Mouse (Mus musculus) neural tube, embryonic 14.5 days (tissue): ENCODE measurements around the gene Clmp. TPM values are rescaled to one million over a fixed set of nuclear protein-coding genes. Genes with fewer than 3 reads are reported as not detected.
"Not testable (repeated sequence)": the region's sequence is repeated elsewhere in the genome, so short reads cannot be mapped to it uniquely, and the experiment has no call there.

Experiments
- ATAC-seq: fragments of 200-750 bp; cut with Nextera tagmentation; 2 replicates; pipeline ENCODE4 v1.8.0; 2017; ENCODE audit warnings: low read depth, mild to moderate bottlenecking, moderate TSS enrichment, moderate library complexity
- H3K27ac ChIP-seq: fragments of 300-500 bp; sonication (generic); 2 replicates; pipeline ENCODE4 v1.5.1; 2014; ENCODE audit warnings: low read depth, mild to moderate bottlenecking, control low read depth, low read length, moderate library complexity, mixed read lengths
- H3K27me3 ChIP-seq: fragments of 300-500 bp; sonication (generic); 2 replicates; pipeline ENCODE4 v1.6.1; 2014; ENCODE audit warnings: low read length; ENCODE audit not compliant: control insufficient read depth, insufficient read depth
- H3K36me3 ChIP-seq: fragments of 300-500 bp; sonication (generic); 2 replicates; pipeline ENCODE4 v1.6.1; 2014; ENCODE audit warnings: low read length, mixed read lengths; ENCODE audit not compliant: control insufficient read depth, insufficient read depth
- H3K4me1 ChIP-seq: fragments of 300-500 bp; sonication (generic); 2 replicates; pipeline ENCODE4 v1.6.1; 2014; ENCODE audit warnings: low read length; ENCODE audit not compliant: control insufficient read depth, insufficient read depth
- H3K4me2 ChIP-seq: fragments of 300-500 bp; sonication (generic); 2 replicates; pipeline ENCODE4 v1.6.1; 2014; ENCODE audit warnings: mild to moderate bottlenecking, low read depth, low read length, control low read depth
- H3K4me3 ChIP-seq: fragments of 300-500 bp; sonication (generic); 2 replicates; pipeline ENCODE4 v1.5.1; 2014; ENCODE audit warnings: low read depth, low read length, control low read depth, mixed read lengths
- H3K9ac ChIP-seq: fragments of 300-500 bp; sonication (generic); replicated peaks from 2 replicates; pipeline ENCODE4 v1.6.1; 2014; ENCODE audit warnings: low read depth, mild to moderate bottlenecking, control low read depth, low read length, mixed read lengths
- H3K9me3 ChIP-seq: fragments of 300-500 bp; sonication (generic); 2 replicates; pipeline ENCODE4 v1.6.1; 2016; ENCODE audit warnings: low read length; ENCODE audit not compliant: control insufficient read depth
- WGBS: fragments of 180-500 bp; shearing (Covaris S2); extraction: QIAGEN DNeasy Blood & Tissue Kit; methylation state at CpG from one replicate; pipeline ENCODE4 v1.1.7; 2014; 5-methylcytosine and 5-hydroxymethylcytosine counted together
- polyA plus RNA-seq: library from polyadenylated mRNA; unstranded; fragments of >200 nt; fragmentation: Nextera tagmentation; extraction: Ambion mirVana; gene quantifications from 2 replicates; pipeline ENCODE4 v1.2.1, GENCODE M21; 2014

Clmp gene
- polyA plus RNA-seq, 1 experiment from 2014 or later = 62.0 TPM

- H3K4me3 ChIP-seq = peak overlapping the region; percentile 15; the same call in 1 of the 2 replicates
- H3K9ac ChIP-seq = peak overlapping the region; percentile 46
- ATAC-seq = peak; percentile 88
- H3K27me3 ChIP-seq = no peaks in the 10 kb centered on the region
- H3K9me3 ChIP-seq = no peaks in the 10 kb centered on the region
- peaks cover 12% of the 10 kb centered on the region for H3K4me1 ChIP-seq
- 28% methylated on average over 12 of the region's 12 CpGs for WGBS
- H3K27ac ChIP-seq = peak overlapping the region; percentile 62
- peak overlapping the region; percentile 46 for H3K4me2 ChIP-seq
- no peaks in the 10 kb centered on the region for H3K36me3 ChIP-seq
Measured at GRCm38 (mm10) chr9:40757105-40757626, 71.4 kb downstream of the Clmp start.

GRCm38 (mm10) chr9:40757685-40758270 lies 72.0 kb downstream of the Clmp start:
- ATAC-seq = peak; percentile 92
- H3K36me3 ChIP-seq = no peaks in the 10 kb centered on the region
- WGBS = 12% methylated on average over 22 of the region's 22 CpGs
- H3K9me3 ChIP-seq = no peaks in the 10 kb centered on the region
- peak overlapping the region; percentile 15; the same call in 1 of the 2 replicates for H3K4me3 ChIP-seq
- H3K9ac ChIP-seq = peak overlapping the region; percentile 46
- H3K27ac ChIP-seq = peak overlapping the region; percentile 62
- peaks cover 12% of the 10 kb centered on the region for H3K4me1 ChIP-seq
- no peaks in the 10 kb centered on the region for H3K27me3 ChIP-seq
- peak overlapping the region; percentile 46 for H3K4me2 ChIP-seq

GRCm38 (mm10) chr9:40762354-40762753 lies 76.6 kb downstream of the Clmp start:
- H3K4me2 ChIP-seq = no peak overlapping the region
- H3K36me3 ChIP-seq = 0 out of 2 replicates have a peak, but pooled peaks cover 8% of the 10 kb centered on the region
- H3K4me3 ChIP-seq = no peak overlapping the region
- no peak for ATAC-seq
- no peak overlapping the region for H3K27ac ChIP-seq
- no peaks in the 10 kb centered on the region for H3K27me3 ChIP-seq
- WGBS = 94% methylated on average over 6 of the region's 6 CpGs
- H3K9me3 ChIP-seq = no peaks in the 10 kb centered on the region
- peaks cover 6% of the 10 kb centered on the region for H3K4me1 ChIP-seq
- H3K9ac ChIP-seq = no peak overlapping the region

DNA sequence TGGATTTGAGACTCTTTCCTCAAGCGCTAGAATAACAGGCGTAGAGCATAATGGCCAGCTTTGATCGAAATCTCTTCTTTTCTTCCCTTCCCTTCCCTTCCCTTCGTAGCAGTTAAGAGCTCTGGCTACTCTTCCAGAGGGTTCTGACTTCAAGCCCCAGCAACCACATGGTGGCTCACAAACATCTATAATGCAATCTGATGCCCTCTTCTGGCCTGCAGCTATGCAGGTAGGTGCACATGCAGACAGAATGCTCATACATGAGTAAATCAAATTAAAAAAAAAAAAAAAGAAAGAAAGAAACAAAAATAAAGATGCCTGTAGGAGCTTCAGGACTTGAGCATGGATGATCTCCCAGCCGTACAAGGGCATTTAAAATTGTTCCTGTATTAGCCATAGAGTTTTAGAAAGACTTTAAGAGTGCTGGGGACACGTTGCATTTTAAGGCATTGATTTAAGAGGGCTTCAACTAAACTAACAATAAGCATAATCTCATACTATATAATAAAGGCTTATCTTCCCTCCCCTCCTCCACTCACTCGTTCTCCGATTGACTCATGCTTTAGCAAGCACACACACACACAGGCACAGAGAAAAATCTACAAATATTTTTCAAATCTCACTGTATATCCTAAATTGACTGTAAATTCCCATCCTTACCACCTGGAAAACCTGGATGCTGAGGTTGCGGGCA lies 79.3 kb downstream of the Clmp start:
- H3K36me3 ChIP-seq = 0 out of 2 replicates have a peak, but pooled peaks cover 8% of the 10 kb centered on the region
- H3K27ac ChIP-seq = no peak overlapping the region
- H3K9me3 ChIP-seq = no peaks in the 10 kb centered on the region
- no peak overlapping the region for H3K9ac ChIP-seq
- no peak for ATAC-seq
- no peaks in the 10 kb centered on the region for H3K4me1 ChIP-seq
- H3K4me2 ChIP-seq = no peak overlapping the region
- H3K27me3 ChIP-seq = no peaks in the 10 kb centered on the region
- WGBS = 86% methylated on average over 9 of the region's 9 CpGs
- H3K4me3 ChIP-seq = no peak overlapping the region

- Histone ChIP-seq H3K9ac (no peak overlapping the region), H3K27ac (no peak overlapping the region), H3K4me1 (no peaks in the 10 kb centered on the region), H3K36me3 (0 out of 2 replicates have a peak, but pooled peaks cover 8% of the 10 kb centered on the region), H3K9me3 (no peaks in the 10 kb centered on the region), H3K4me3 (no peak overlapping the region), H3K27me3 (no peaks in the 10 kb centered on the region), H3K4me2 (no peak overlapping the region)
- 79% methylated on average over 12 of the region's 12 CpGs for WGBS
- ATAC-seq = no peak
Measured at GRCm38 (mm10) chr9:40765581-40765940, 79.8 kb downstream of the Clmp start.

DNA sequence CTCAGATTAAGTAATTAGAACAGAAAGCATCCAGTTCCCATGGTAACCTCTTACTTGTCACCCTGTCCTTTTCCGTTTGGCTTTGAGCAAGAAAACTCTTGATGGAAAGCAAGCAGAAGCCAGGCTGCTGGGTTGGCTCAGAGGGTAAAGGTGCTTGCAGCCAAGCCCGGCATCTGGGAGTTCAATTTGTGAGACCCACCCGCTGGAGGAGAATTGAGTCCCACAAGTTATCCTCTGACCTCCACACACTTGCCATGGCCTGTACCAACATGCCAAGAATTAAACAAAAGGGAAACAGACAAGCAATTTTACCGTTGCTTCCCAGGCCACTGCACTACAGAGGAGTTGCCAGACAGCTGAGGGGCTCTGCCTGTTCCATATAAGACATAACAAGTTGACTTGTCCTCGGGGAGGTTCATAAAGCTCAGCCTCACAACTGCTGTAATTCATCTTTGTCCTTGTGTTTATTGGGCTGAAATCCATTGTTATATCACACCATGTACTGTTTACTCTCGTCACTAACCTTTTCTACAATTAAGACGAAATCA lies 80.4 kb downstream of the Clmp start:
- H3K4me3 ChIP-seq = no peak overlapping the region
- no peak overlapping the region for H3K9ac ChIP-seq
- H3K27me3 ChIP-seq = no peaks in the 10 kb centered on the region
- ATAC-seq = no peak
- no peaks in the 10 kb centered on the region for H3K9me3 ChIP-seq
- no peak overlapping the region for H3K27ac ChIP-seq
- H3K36me3 ChIP-seq = 0 out of 2 replicates have a peak, but pooled peaks cover 8% of the 10 kb centered on the region
- WGBS = 64% methylated on average over 7 of the region's 7 CpGs
- no peak overlapping the region for H3K4me2 ChIP-seq
- no peaks in the 10 kb centered on the region for H3K4me1 ChIP-seq

GRCm38 (mm10) chr9:40767946-40768345 lies 82.2 kb downstream of the Clmp start:
- Histone ChIP-seq H3K27me3 (no peaks in the 10 kb centered on the region), H3K9ac (no peak overlapping the region), H3K9me3 (no peaks in the 10 kb centered on the region), H3K4me3 (no peak overlapping the region), H3K4me2 (no peak overlapping the region), H3K27ac (no peak overlapping the region), H3K36me3 (0 out of 2 replicates have a peak, but pooled peaks cover 8% of the 10 kb centered on the region), H3K4me1 (no peaks in the 10 kb centered on the region)
- 81% methylated on average over 4 of the region's 4 CpGs for WGBS
- ATAC-seq = no peak

DNA sequence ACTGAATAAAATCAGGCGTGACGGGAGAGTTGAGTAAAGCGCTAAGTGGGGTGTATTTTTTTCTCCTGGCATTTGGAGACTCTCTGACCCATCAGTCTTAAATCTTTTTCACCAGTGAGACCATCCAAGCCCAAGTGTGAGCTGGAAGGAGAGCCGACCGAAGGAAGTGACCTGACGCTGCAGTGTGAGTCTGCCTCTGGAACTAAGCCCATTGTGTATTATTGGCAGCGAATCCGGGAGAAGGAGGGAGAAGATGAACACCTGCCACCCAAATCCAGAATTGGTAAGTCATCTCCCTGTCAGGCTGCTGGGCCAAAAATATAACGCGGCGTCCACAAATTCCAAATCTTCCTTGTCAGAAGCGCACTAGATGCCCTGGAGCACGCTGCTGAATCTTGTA lies 86.5 kb downstream of the Clmp start:
- Histone ChIP-seq H3K27ac (no peak overlapping the region), H3K27me3 (no peaks in the 10 kb centered on the region), H3K9me3 (no peaks in the 10 kb centered on the region), H3K36me3 (peaks cover 10% of the 10 kb centered on the region; the same call in 1 of the 2 replicates), H3K4me2 (no peak overlapping the region), H3K4me3 (no peak overlapping the region), H3K9ac (no peak overlapping the region), H3K4me1 (no peaks in the 10 kb centered on the region)
- WGBS = 53% methylated on average over 13 of the region's 13 CpGs
- ATAC-seq = no peak

- H3K27ac ChIP-seq, H3K9ac ChIP-seq, H3K9me3 ChIP-seq, H3K4me2 ChIP-seq, H3K4me1 ChIP-seq, H3K4me3 ChIP-seq, H3K27me3 ChIP-seq, ATAC-seq: not testable (repeated sequence)
- WGBS = 82% methylated on average over 6 of the region's 6 CpGs
- peaks cover 10% of the 10 kb centered on the region; the same call in 1 of the 2 replicates for H3K36me3 ChIP-seq
Measured at GRCm38 (mm10) chr9:40773142-40773541, 87.4 kb downstream of the Clmp start.
